10 mouse cellular contexts compared by ENCODE assay signal in genomic region chr3:55440342-55440741, GRCm38 (mm10). TPM values are rescaled to one million over a fixed set of nuclear protein-coding genes. Genes with fewer than 3 reads are reported as not detected.
DNase-seq lines count a peak whose midpoint lies in the region; ATAC-seq and TF ChIP-seq lines count a peak whose summit lies in the region.
"Had no signal": no experiment of that assay in that cellular context is flagged by ENCODE, and none has a peak within 500 bp of the region (broad histone marks: within the 10 kb centered on the region; RNA-seq: fewer than 3 reads in every experiment).

No protein-coding gene starts in this region.

- 0 out of 2 replicates have a peak overlapping the region, but pooled peaks have one; percentile 32 for H3K27ac ChIP-seq in hindbrain, embryonic 12.5 days
- H3K27ac ChIP-seq in hindbrain, embryonic 10.5 days: no peak overlapping the region
- H3K27ac ChIP-seq in cerebellum, adult 2 months (ENCODE audit: insufficient read depth, low read length): peak overlapping the region; percentile 30
- H3K27ac ChIP-seq in hindbrain, embryonic 16.5 days (ENCODE audit: low read depth, low read length): peak overlapping the region; percentile 36; the same call in 1 of the 2 replicates

- ATAC-seq in hindbrain, embryonic 12.5 days (ENCODE audit: low FRiP score): no peak
- ATAC-seq in hindbrain, embryonic 16.5 days: peak; percentile 53; the same call in 1 of the 2 replicates

- H3K4me2 ChIP-seq in hindbrain, embryonic 12.5 days (replicated peaks): no peak overlapping the region
- H3K4me2 ChIP-seq in hindbrain, embryonic 16.5 days (ENCODE audit: low read length): no peak overlapping the region

- no peaks in the 10 kb centered on the region for H3K9me3 ChIP-seq in hindbrain, embryonic 12.5 days (replicated peaks)
- H3K9me3 ChIP-seq in hindbrain, embryonic 10.5 days: no peaks in the 10 kb centered on the region
- H3K9me3 ChIP-seq in hindbrain, embryonic 16.5 days (ENCODE audit: control insufficient read depth, low read length): no peaks in the 10 kb centered on the region

- WGBS in hindbrain, embryonic 12.5 days: 69% methylated on average over 8 of the region's 8 CpGs
- 82% methylated on average over 8 of the region's 8 CpGs for WGBS in hindbrain, embryonic 10.5 days
- WGBS in cerebellum, adult 2 months: 15% methylated on average over 8 of the region's 8 CpGs
- WGBS in hindbrain, embryonic 16.5 days: 55% methylated on average over 8 of the region's 8 CpGs

- no peak for DNase-seq in hindbrain, embryonic 10.5 days (ENCODE audit: low spot score)
- peak; percentile 95 for DNase-seq in brain, adult 2 months (ENCODE audit: low read depth, low spot score)
- DNase-seq in cerebellum, adult 2 months: peak; percentile 71 to 81
- no peak for DNase-seq in yolk sac, embryonic 10.5 days (ENCODE audit: low spot score)
- DNase-seq in spleen, postnatal 36 days (ENCODE audit: low spot score in 2 of 2): no peak
- DNase-seq: kidney, adult 2 months had no signal

- H3K27me3 ChIP-seq in hindbrain, embryonic 12.5 days: no peaks in the 10 kb centered on the region
- no peaks in the 10 kb centered on the region for H3K27me3 ChIP-seq in hindbrain, embryonic 10.5 days (ENCODE audit: insufficient read depth, poor library complexity, severe bottlenecking)
- no peaks in the 10 kb centered on the region for H3K27me3 ChIP-seq in cerebellum, adult 2 months (ENCODE audit: control insufficient read depth, insufficient read depth, low read length)
- no peaks in the 10 kb centered on the region for H3K27me3 ChIP-seq in hindbrain, embryonic 16.5 days (replicated peaks; ENCODE audit: control insufficient read depth, insufficient read depth, low read length)

- peak; percentile 36; the same call in 1 of the 2 replicates for TF ChIP-seq POLR2A in cerebellum, adult 2 months (IDR thresholded peaks at IDR 0.05; ENCODE audit: borderline replicate concordance, insufficient read depth, low read length)

- TF ChIP-seq CTCF in cerebellum, adult 2 months (IDR thresholded peaks at IDR 0.05; ENCODE audit: borderline replicate concordance, insufficient read depth, low read depth, low read length): no peak

- H3K36me3 ChIP-seq in hindbrain, embryonic 12.5 days: peaks cover 4% of the 10 kb centered on the region; the same call in 1 of the 2 replicates
- H3K36me3 ChIP-seq in hindbrain, embryonic 10.5 days: no peaks in the 10 kb centered on the region
- H3K36me3 ChIP-seq in hindbrain, embryonic 16.5 days (ENCODE audit: control insufficient read depth, insufficient read depth, low read length): no peaks in the 10 kb centered on the region

- no peak overlapping the region for H3K4me3 ChIP-seq in hindbrain, embryonic 12.5 days
- no peak overlapping the region for H3K4me3 ChIP-seq in hindbrain, embryonic 10.5 days
- no peak overlapping the region for H3K4me3 ChIP-seq in cerebellum, adult 2 months (replicated peaks; ENCODE audit: insufficient read depth, low read depth, low read length)
- H3K4me3 ChIP-seq in hindbrain, embryonic 16.5 days (ENCODE audit: low read length): no peak overlapping the region

- no peak overlapping the region for H3K9ac ChIP-seq in hindbrain, embryonic 12.5 days
- no peak overlapping the region for H3K9ac ChIP-seq in hindbrain, embryonic 16.5 days (ENCODE audit: low read depth, low read length)

- H3K4me1 ChIP-seq in hindbrain, embryonic 12.5 days: peaks cover 7% of the 10 kb centered on the region; the same call in 1 of the 2 replicates
- H3K4me1 ChIP-seq in hindbrain, embryonic 10.5 days (replicated peaks): 0 out of 2 replicates have a peak, but pooled peaks cover 5% of the 10 kb centered on the region
- peaks cover 43% of the 10 kb centered on the region for H3K4me1 ChIP-seq in cerebellum, adult 2 months (ENCODE audit: control insufficient read depth, insufficient read depth, low read length)
- H3K4me1 ChIP-seq in hindbrain, embryonic 16.5 days (ENCODE audit: control insufficient read depth, insufficient read depth, low read depth, low read length): peaks cover 3% of the 10 kb centered on the region

RNA-seq across cellular contexts. Expression of gene Gm21954, which starts 31.7 kb away (rescaled TPM):
- not detected in 2 replicates for polyA plus RNA-seq in hindbrain, embryonic 12.5 days (2016; fragmentation: Nextera tagmentation; extraction: Ambion mirVana)
- polyA plus RNA-seq in hindbrain, embryonic 10.5 days (2016; fragmentation: Nextera tagmentation; extraction: Ambion mirVana): not detected in 2 replicates
- polyA plus RNA-seq in cerebellum, adult 2 months (2012; rRNA removed): not detected in 2 replicates
- polyA plus RNA-seq in hindbrain, embryonic 16.5 days (2015; fragmentation: Nextera tagmentation; extraction: Ambion mirVana): not detected in 2 replicates
- polyA plus RNA-seq: kidney, adult 2 months; liver, embryonic 16.5 days; thymus, postnatal 0 days had no signal

Comparison
In these comparisons a context has a peak if more than half of its experiments do, and no peak if none do; other contexts are left out.
1. DNase-seq: peak in brain, adult 2 months (single experiment) and cerebellum, adult 2 months (2 of 2); none in hindbrain, embryonic 10.5 days (single experiment), yolk sac, embryonic 10.5 days (single experiment) and spleen, postnatal 36 days (0 of 2).